Mouse (Mus musculus) small intestine, adult 2 months (tissue): Measurements from ENCODE around the gene Acsbg2. TPM values are rescaled to one million over a fixed set of nuclear protein-coding genes. Genes with fewer than 3 reads are reported as not detected.

ENCODE experiments used
- H3K27ac ChIP-seq: fragments of 200-500 bp; 2 replicates; pipeline ENCODE4 v1.5.1; 2012; ENCODE audit warnings: low read depth, low read length, control low read depth, inconsistent platforms; ENCODE audit not compliant: insufficient read depth
- H3K27me3 ChIP-seq: fragments of 200-500 bp; 2 replicates; pipeline ENCODE4 v1.6.1; 2012; ENCODE audit warnings: mild to moderate bottlenecking, moderate library complexity, low read length, inconsistent platforms; ENCODE audit not compliant: control insufficient read depth, insufficient read depth
- H3K36me3 ChIP-seq: fragments of 200-500 bp; 2 replicates; pipeline ENCODE4 v1.6.1; 2012; ENCODE audit warnings: mild to moderate bottlenecking, low read length, control low read depth, inconsistent platforms; ENCODE audit not compliant: control insufficient read depth, insufficient read depth
- H3K4me1 ChIP-seq: fragments of 200-500 bp; 2 replicates; pipeline ENCODE4 v1.6.1; 2012; ENCODE audit warnings: low read length, inconsistent platforms, mixed read lengths; ENCODE audit not compliant: control insufficient read depth, insufficient read depth, insufficient read length
- H3K4me3 ChIP-seq: fragments of 200-500 bp; 2 replicates; pipeline ENCODE4 v1.5.1; 2012; ENCODE audit warnings: low read depth, mild to moderate bottlenecking, control low read depth, inconsistent platforms, low read length, moderate library complexity
- CTCF ChIP-seq: fragments of 200-500 bp; IDR thresholded peaks from 2 replicates; pipeline ENCODE4 v1.5.1; 2012; ENCODE audit warnings: low read depth, mild to moderate bottlenecking, control low read depth, inconsistent platforms, low read length, moderate library complexity, mixed read lengths; ENCODE audit not compliant: insufficient replicate concordance, insufficient read length; ENCODE audit errors: extremely low read depth
- POLR2A ChIP-seq: fragments of 200-500 bp; IDR thresholded peaks from 2 replicates; pipeline ENCODE4 v1.6.1; 2012; ENCODE audit warnings: low read depth, mild to moderate bottlenecking, control low read depth, inconsistent platforms, low read length, moderate library complexity
- WGBS: fragments of 180-500 bp; shearing (Covaris S2); methylation state at CpG from one replicate; pipeline ENCODE4 v1.1.7; 2018; 5-methylcytosine and 5-hydroxymethylcytosine counted together
- polyA plus RNA-seq: library from polyadenylated mRNA; depleted of rRNA; stranded (reverse); fragments of >200 nt; gene quantifications from 2 replicates; pipeline ENCODE4 v1.2.3, GENCODE M21; 2012

Acsbg2 gene
- polyA plus RNA-seq, 1 experiment: not detected

DNA sequence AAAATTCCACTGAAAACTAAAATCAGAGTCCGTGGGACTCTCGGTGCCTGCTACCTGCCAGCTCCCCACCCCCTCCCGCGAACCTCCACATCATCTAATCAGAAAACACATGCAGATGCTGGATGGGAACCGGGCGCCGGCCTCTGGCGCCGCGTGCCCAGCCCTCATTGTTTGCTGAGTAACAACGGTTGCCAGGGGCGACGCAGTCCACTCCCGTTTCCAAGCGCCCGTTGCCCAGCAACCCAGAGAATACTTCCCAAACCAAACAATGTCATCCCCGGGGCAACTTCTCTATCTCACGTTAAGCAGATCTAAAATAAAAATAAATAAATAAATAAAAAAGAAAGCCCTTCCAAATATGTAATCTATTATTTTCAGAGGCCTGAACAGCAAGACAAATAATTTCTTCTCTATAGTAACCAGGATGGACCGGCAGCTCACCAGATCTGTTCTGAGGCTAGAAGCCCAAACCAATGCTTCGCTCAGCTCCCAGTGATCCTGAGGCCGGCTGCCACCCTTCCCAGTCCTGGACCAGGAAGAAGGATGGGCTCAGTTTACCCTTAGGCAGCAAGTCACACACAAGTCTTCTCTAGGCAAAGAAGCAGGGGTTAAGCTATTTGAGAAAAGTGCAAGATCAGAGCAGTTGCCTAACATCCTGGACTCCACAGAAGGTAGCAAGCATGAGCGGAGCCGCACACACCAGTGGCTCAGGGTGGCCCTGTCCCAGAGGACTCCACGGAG, 59.8 kb downstream of the Acsbg2 start:
- TF ChIP-seq CTCF (no peak), POLR2A (no peak)
- no peaks in the 10 kb centered on the region for H3K36me3 ChIP-seq
- no peaks in the 10 kb centered on the region for H3K27me3 ChIP-seq
- H3K4me1 ChIP-seq: peaks cover 19% of the 10 kb centered on the region
- 11% methylated on average over 24 of the region's 24 CpGs for WGBS
- H3K4me3 ChIP-seq: no peak overlapping the region
- H3K27ac ChIP-seq: peak overlapping the region; percentile 68

DNA sequence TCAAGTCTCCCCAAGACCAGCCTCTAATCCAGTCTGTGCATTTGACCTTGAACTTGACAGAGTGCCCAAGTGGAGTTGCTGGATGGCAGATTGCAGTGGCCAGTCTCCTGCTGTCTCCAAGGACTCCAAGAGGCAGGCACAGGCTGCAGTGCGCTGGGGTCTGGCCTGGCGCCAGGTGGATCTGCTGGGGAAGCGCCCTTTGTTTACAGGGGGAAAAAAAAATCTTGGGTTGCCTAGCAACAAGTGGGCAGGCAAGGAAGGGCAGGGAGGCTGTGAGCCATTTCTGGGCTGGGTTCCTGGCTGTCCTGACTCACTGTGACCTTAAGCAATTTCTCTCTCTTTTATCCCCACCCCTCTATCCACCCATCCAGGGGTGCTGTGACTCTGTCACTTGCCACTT, 64.0 kb downstream of the Acsbg2 start:
- H3K4me3 ChIP-seq: no peak overlapping the region
- TF ChIP-seq CTCF (no peak), POLR2A (no peak)
- H3K27ac ChIP-seq: peak overlapping the region; percentile 57
- 5% methylated on average over 3 of the region's 3 CpGs for WGBS
- H3K27me3 ChIP-seq: no peaks in the 10 kb centered on the region
- H3K36me3 ChIP-seq: no peaks in the 10 kb centered on the region
- H3K4me1 ChIP-seq: peaks cover 15% of the 10 kb centered on the region

DNA sequence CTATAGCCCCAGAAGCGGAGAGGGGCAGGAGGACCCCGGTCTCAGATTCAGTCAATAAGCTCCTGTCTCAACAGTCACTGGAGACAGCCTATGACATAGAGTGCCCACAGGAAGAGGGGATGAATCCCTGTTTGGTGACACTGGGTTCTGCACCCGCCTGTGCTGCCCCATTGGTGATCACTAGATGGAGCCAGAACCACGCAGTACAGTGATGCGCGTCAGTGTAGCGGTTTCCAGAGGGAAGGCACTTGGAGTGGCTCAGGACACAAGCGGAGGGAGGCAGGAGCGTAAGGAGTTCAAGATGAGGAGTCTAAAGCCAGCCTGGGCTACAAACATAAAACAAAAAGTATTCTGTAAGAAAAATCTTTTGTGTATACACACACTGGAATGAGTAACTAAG, 65.7 kb downstream of the Acsbg2 start:
- H3K4me3 ChIP-seq: no peak overlapping the region
- no peak overlapping the region for H3K27ac ChIP-seq
- H3K36me3 ChIP-seq: no peaks in the 10 kb centered on the region
- peak; percentile 91; the same call in 1 of the 2 replicates for TF ChIP-seq CTCF
- no peak for TF ChIP-seq POLR2A
- no peaks in the 10 kb centered on the region for H3K27me3 ChIP-seq
- H3K4me1 ChIP-seq: peaks cover 15% of the 10 kb centered on the region
- 18% methylated on average over 9 of the region's 9 CpGs for WGBS

DNA sequence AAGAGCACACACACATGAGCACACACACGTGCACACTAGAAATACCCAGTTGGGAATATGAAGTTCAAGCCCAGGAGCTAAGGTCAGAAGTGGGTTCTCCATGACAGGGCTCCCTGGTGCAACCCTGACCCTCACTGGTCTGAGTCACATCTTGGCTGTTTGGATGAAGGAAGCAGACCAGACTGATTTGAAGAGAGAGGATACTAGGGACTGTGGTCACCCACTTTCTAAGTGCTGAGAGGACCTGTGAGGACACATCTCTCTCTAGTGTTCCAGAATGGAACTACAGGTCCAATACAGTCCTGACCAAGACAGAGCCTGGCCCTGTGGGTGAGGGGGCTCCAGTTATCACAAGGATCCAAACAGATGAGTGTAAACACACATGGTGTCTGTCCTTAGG, 68.5 kb downstream of the Acsbg2 start:
- 90% methylated on average over 1 of the region's 1 CpGs for WGBS
- H3K4me1 ChIP-seq: peaks cover 11% of the 10 kb centered on the region
- TF ChIP-seq CTCF: no peak
- no peak for TF ChIP-seq POLR2A

DNA sequence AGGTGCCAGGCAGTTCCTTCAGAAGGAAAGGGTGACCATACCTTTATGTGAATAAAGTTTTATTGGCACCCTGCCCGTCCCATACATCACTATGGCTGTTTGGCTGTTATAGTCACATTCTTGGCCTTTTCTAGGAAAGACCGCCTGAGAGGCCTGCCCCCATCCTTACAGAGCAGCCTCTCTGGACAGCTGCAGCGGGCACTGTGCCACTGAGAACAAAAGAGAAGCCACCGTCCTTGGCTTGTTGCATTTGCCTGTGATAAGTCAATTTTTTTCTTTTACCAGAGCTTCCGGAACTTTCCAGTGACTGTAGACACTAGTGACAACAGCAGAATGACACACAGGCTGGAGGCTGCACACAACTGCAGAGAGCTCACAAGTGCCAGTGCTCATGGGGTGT, 69.3 kb downstream of the Acsbg2 start:
- Histone ChIP-seq H3K4me3 (no peak overlapping the region), H3K27me3 (no peaks in the 10 kb centered on the region), H3K36me3 (no peaks in the 10 kb centered on the region), H3K4me1 (peaks cover 3% of the 10 kb centered on the region; the same call in 1 of the 2 replicates), H3K27ac (no peak overlapping the region)
- 82% methylated on average over 5 of the region's 5 CpGs for WGBS
- TF ChIP-seq CTCF (no peak), POLR2A (no peak)

More for the DNA sequence above, 68.5 kb downstream of the Acsbg2 start:
- Histone ChIP-seq H3K36me3 (no peaks in the 10 kb centered on the region), H3K27me3 (no peaks in the 10 kb centered on the region), H3K27ac (no peak overlapping the region), H3K4me3 (no peak overlapping the region)

DNA sequence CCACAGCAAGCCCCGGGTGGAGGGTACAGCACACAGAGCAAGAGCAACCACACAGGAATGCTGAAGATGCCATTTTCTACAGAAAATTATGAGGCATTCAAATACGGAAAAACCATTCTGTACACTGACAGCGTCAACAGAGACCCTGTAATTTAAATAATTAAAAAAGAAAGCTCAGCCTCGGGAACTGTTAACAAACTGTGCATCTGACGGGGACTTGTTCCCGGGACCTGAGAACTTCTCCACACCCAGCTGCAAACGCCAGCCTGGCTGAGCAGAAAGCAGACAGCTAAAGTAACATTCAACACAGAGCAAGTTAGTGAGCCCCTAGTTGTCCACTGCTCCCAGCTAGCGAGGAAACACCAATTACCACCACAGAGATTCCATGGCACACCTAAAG, 72.2 kb downstream of the Acsbg2 start:
- 85% methylated on average over 8 of the region's 8 CpGs for WGBS
- Histone ChIP-seq H3K4me1 (no peaks in the 10 kb centered on the region), H3K4me3 (no peak overlapping the region), H3K36me3 (no peaks in the 10 kb centered on the region), H3K27ac (no peak overlapping the region), H3K27me3 (no peaks in the 10 kb centered on the region)
- TF ChIP-seq CTCF: no peak
- no peak for TF ChIP-seq POLR2A

DNA sequence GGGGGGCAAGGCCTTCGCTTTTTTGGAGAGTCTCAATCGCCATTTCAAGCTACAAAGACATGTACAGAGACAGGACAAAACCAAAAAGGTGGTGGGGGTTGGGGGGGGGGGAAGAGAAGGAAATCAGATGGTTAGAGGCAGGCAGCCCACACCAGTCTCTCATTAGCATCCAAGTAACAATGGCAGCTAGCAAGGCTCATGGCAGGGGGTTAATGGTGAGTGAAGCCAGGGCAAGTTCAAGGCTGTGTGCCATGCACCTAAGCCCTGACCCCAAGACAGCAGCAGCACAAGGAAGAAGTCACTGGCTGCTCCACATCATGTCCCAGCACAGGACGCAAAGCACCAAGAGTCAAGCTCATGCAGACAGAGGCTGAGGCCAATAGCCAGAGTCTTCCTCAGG, 75.0 kb downstream of the Acsbg2 start:
- Histone ChIP-seq H3K27me3 (no peaks in the 10 kb centered on the region), H3K4me3 (no peak overlapping the region), H3K36me3 (no peaks in the 10 kb centered on the region), H3K4me1 (no peaks in the 10 kb centered on the region), H3K27ac (no peak overlapping the region)
- TF ChIP-seq POLR2A (no peak), CTCF (no peak)
- 93% methylated on average over 3 of the region's 3 CpGs for WGBS
